In the genomic region with DNA sequence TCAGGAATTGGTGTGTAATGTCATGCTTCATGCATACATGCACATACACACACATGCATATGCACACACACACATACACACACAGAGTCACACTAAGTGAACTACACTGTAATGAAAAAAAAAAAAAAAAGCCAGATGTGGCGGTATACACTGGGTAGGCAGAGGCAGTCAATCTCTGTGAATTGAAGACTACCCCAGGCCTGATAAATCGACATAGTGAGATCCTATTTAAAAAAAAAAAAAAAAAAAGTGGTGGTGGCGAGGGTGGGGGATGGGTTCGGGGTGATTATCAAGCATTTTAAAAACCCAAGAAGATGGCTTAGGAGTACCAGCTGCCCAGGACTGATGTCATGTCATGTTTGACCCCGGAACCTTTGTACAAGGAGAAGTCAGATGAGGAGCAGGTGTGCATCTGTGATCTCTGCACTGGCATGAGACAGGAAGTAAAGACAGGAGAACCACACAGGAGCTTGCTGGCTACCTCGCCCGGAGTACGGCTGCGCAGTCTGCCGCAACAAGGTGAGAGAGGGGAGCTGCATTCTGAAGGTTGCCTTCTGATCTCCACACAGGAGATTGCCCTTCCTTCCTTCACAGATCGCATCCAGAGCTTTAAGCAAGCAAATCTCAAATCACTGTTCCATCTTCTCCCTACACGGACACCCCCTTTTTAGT, we compare ENCODE assay signal across 30 mouse cellular contexts. TPM values are rescaled to one million over a fixed set of nuclear protein-coding genes. Genes with fewer than 3 reads are reported as not detected.
DNase-seq lines count a peak whose midpoint lies in the region; ATAC-seq and TF ChIP-seq lines count a peak whose summit lies in the region.
"Had no signal": no experiment of that assay in that cellular context is flagged by ENCODE, and none has a peak within 500 bp of the region (broad histone marks: within the 10 kb centered on the region; RNA-seq: fewer than 3 reads in every experiment).

No protein-coding gene starts in this region.

- no peaks in the 10 kb centered on the region for H3K9me3 ChIP-seq in hindbrain, postnatal 0 days (ENCODE audit: low read length)
- H3K9me3 ChIP-seq in hindbrain, embryonic 10.5 days, result no peaks in the 10 kb centered on the region
- no peaks in the 10 kb centered on the region for H3K9me3 ChIP-seq in CH12.LX (replicated peaks; ENCODE audit: low read length)
- H3K9me3 ChIP-seq in intestine, postnatal 0 days (ENCODE audit: control insufficient read depth), result no peaks in the 10 kb centered on the region
- H3K9me3 ChIP-seq: forebrain, embryonic 10.5 days; forebrain, embryonic 13.5 days; heart, embryonic 12.5 days; heart, embryonic 15.5 days; hindbrain, embryonic 12.5 days; hindbrain, embryonic 15.5 days had no signal

- ATAC-seq in hindbrain, postnatal 0 days, result peak; percentile 10; the same call in 1 of the 2 replicates
- no peak for ATAC-seq in intestine, postnatal 0 days
- ATAC-seq: forebrain, embryonic 13.5 days; forebrain, embryonic 16.5 days; Patski had no signal

- no peak for TF ChIP-seq POLR2A in CH12.LX (IDR thresholded peaks at IDR 0.05; ENCODE audit: low read depth, low read length)

- no peak for TF ChIP-seq EP300 in CH12.LX (IDR thresholded peaks at IDR 0.05; ENCODE audit: low read length)

- no peak for TF ChIP-seq CTCF in hindbrain, postnatal 0 days (IDR thresholded peaks at IDR 0.05; ENCODE audit: low read depth)
- TF ChIP-seq CTCF in CH12.LX (conservative IDR thresholded peaks at IDR 0.05 in 1 of 2, IDR thresholded peaks at IDR 0.05 in 1 of 2; ENCODE audit: low read depth in 2 of 2, low read length in 2 of 2), result no peak
- no peak for TF ChIP-seq CTCF in intestine, postnatal 0 days (IDR thresholded peaks at IDR 0.05; ENCODE audit: low read depth)

- WGBS in hindbrain, postnatal 0 days, result 90% methylated on average over 12 of the region's 12 CpGs
- WGBS in hindbrain, embryonic 10.5 days, result 87% methylated on average over 12 of the region's 12 CpGs
- 89% methylated on average over 12 of the region's 12 CpGs for WGBS in intestine, postnatal 0 days

- no peak for DNase-seq in hindbrain, postnatal 0 days (ENCODE audit: low spot score)
- no peak for DNase-seq in hindbrain, embryonic 10.5 days (ENCODE audit: low spot score)
- DNase-seq in thymus, postnatal 14 days, result peak; percentile 6
- no peak for DNase-seq in thymus, postnatal 36 days
- no peak for DNase-seq in CH12.LX (ENCODE audit: extremely low read depth)
- no peak for DNase-seq in right cerebral cortex, postnatal 10 days (ENCODE audit: low spot score in 2 of 2)
- DNase-seq in layer of hippocampus, adult 8-10 months (ENCODE audit: low spot score in 2 of 2), result no peak
- DNase-seq: adrenal gland, postnatal 10 days; adrenal gland, postnatal 36 days; cerebellum, adult 18-20 months; cerebellum, adult 9-10 months; cerebellum, postnatal 14 days; gastrocnemius, postnatal 10 days; heart, postnatal 4 days had no signal

- no peaks in the 10 kb centered on the region for H3K36me3 ChIP-seq in hindbrain, postnatal 0 days (ENCODE audit: insufficient read depth, low read length)
- H3K36me3 ChIP-seq in hindbrain, embryonic 10.5 days, result no peaks in the 10 kb centered on the region
- H3K36me3 ChIP-seq in CH12.LX (replicated peaks in 1 of 2; ENCODE audit: control insufficient read depth in 1 of 2, insufficient read depth in 1 of 2, low read length in 1 of 2), result no peaks in the 10 kb centered on the region
- H3K36me3 ChIP-seq in intestine, postnatal 0 days (ENCODE audit: control insufficient read depth, insufficient read depth), result no peaks in the 10 kb centered on the region
- H3K36me3 ChIP-seq: forebrain, embryonic 10.5 days; heart, embryonic 12.5 days; heart, embryonic 15.5 days; hindbrain, embryonic 12.5 days; hindbrain, embryonic 15.5 days had no signal

- dilution Hi-C loops in CH12.LX (cut with MboI; ENCODE audit: extremely low pct_ligation_motif_present, extremely low pct_unique_long_range_greater_than_20kb, low sequenced_read_pairs), result no loop called here

- no peaks in the 10 kb centered on the region for H3K27me3 ChIP-seq in hindbrain, postnatal 0 days (ENCODE audit: insufficient read depth, low read length)
- no peaks in the 10 kb centered on the region for H3K27me3 ChIP-seq in hindbrain, embryonic 10.5 days (ENCODE audit: insufficient read depth, poor library complexity, severe bottlenecking)
- H3K27me3 ChIP-seq in CH12.LX (replicated peaks), result no peaks in the 10 kb centered on the region
- no peaks in the 10 kb centered on the region for H3K27me3 ChIP-seq in intestine, postnatal 0 days (replicated peaks; ENCODE audit: control insufficient read depth, insufficient read depth, low read length)
- H3K27me3 ChIP-seq: heart, embryonic 12.5 days; heart, embryonic 15.5 days; hindbrain, embryonic 12.5 days; Patski had no signal

- TF ChIP-seq RAD21 in CH12.LX (IDR thresholded peaks at IDR 0.05; ENCODE audit: low read depth, low read length), result no peak

- in situ Hi-C loops in CH12.LX (cut with MboI; ENCODE audit: low pct_ligation_motif_present, low pct_unique_long_range_greater_than_20kb, low sequenced_read_pairs), result no loop called here

- H3K79me2 ChIP-seq in CH12.LX (replicated peaks; ENCODE audit: control insufficient read depth, extremely low read depth, insufficient read depth, poor library complexity, severe bottlenecking), result 0 out of 2 replicates have a peak, but pooled peaks cover 3% of the 10 kb centered on the region

- no peak overlapping the region for H3K4me2 ChIP-seq in hindbrain, postnatal 0 days (ENCODE audit: low read depth, low read length)
- H3K4me2 ChIP-seq in CH12.LX (ENCODE audit: insufficient read depth, low read depth, poor library complexity, severe bottlenecking), result peak overlapping the region; percentile 80; the same call in 1 of the 2 replicates
- H3K4me2 ChIP-seq in intestine, postnatal 0 days (replicated peaks; ENCODE audit: low read depth), result 0 out of 2 replicates have a peak overlapping the region, but pooled peaks have one; percentile 62

- no peak overlapping the region for H3K9ac ChIP-seq in hindbrain, postnatal 0 days (replicated peaks; ENCODE audit: low read length)
- H3K9ac ChIP-seq in CH12.LX (ENCODE audit: insufficient read depth, low read depth), result no peak overlapping the region
- H3K9ac ChIP-seq in intestine, postnatal 0 days (ENCODE audit: low read depth, low read length), result no peak overlapping the region
- H3K9ac ChIP-seq: forebrain, embryonic 13.5 days; hindbrain, embryonic 12.5 days; hindbrain, embryonic 15.5 days had no signal

- H3K4me3 ChIP-seq in hindbrain, postnatal 0 days (ENCODE audit: low read length), result no peak overlapping the region
- no peak overlapping the region for H3K4me3 ChIP-seq in hindbrain, embryonic 10.5 days
- H3K4me3 ChIP-seq in CH12.LX (replicated peaks in 1 of 3; ENCODE audit: low read depth in 2 of 3, low read length in 2 of 3, poor library complexity in 1 of 3), result no peak overlapping the region
- H3K4me3 ChIP-seq in intestine, postnatal 0 days (ENCODE audit: low read depth, low read length), result no peak overlapping the region

- H3K4me1 ChIP-seq in hindbrain, postnatal 0 days (ENCODE audit: insufficient read depth, low read length), result no peaks in the 10 kb centered on the region
- peaks cover 12% of the 10 kb centered on the region for H3K4me1 ChIP-seq in hindbrain, embryonic 10.5 days (replicated peaks)
- peaks cover 5 to 10% of the 10 kb centered on the region in 2 experiments; a peak in 3 of 4 replicates for H3K4me1 ChIP-seq in CH12.LX (ENCODE audit: control insufficient read depth in 1 of 2, insufficient read depth in 2 of 2)
- 0 out of 2 replicates have a peak, but pooled peaks cover 2% of the 10 kb centered on the region for H3K4me1 ChIP-seq in intestine, postnatal 0 days (replicated peaks; ENCODE audit: control insufficient read depth, insufficient read depth, low read length)
- H3K4me1 ChIP-seq: heart, embryonic 12.5 days; heart, embryonic 15.5 days; hindbrain, embryonic 15.5 days had no signal

- H3K27ac ChIP-seq in hindbrain, postnatal 0 days, result no peak overlapping the region
- H3K27ac ChIP-seq in hindbrain, embryonic 10.5 days, result no peak overlapping the region
- no peak overlapping the region for H3K27ac ChIP-seq in CH12.LX (ENCODE audit: insufficient read depth, low read depth)
- H3K27ac ChIP-seq in intestine, postnatal 0 days (ENCODE audit: low read depth, low read length), result no peak overlapping the region; the same call in 1 of the 2 replicates
- H3K27ac ChIP-seq: forebrain, embryonic 13.5 days; heart, embryonic 15.5 days; hindbrain, embryonic 12.5 days; hindbrain, embryonic 15.5 days had no signal

TF ChIP-seq in CH12.LX, 34 proteins besides CTCF, POLR2A, EP300 and RAD21 (continues in another document):
- TF ChIP-seq CHD1 (IDR thresholded peaks at IDR 0.05; ENCODE audit: low read depth, low read length), result no peak
- TF ChIP-seq JUN (IDR thresholded peaks at IDR 0.05; ENCODE audit: insufficient read depth, low read depth, low read length), result no peak
- TF ChIP-seq ZNF384 (IDR thresholded peaks at IDR 0.05; ENCODE audit: low read depth, low read length), result peak; percentile 51; the same call in 1 of the 2 replicates
- TF ChIP-seq UBTF (IDR thresholded peaks at IDR 0.05; ENCODE audit: low read depth, low read length), result no peak
- TF ChIP-seq JUND (conservative IDR thresholded peaks at IDR 0.05; ENCODE audit: low read depth, low read length), result no peak
- no peak for TF ChIP-seq RCOR1 (conservative IDR thresholded peaks at IDR 0.05; ENCODE audit: low read depth, low read length)
- TF ChIP-seq MAFK (IDR thresholded peaks at IDR 0.05; ENCODE audit: insufficient replicate concordance, low read length), result no peak

RNA-seq across cellular contexts. Expression of gene Aldoart2, which starts 5.7 kb away (rescaled TPM):
- 0.10 TPM in 1 of 2 replicates, not detected in the other for total RNA-seq in hindbrain, postnatal 0 days (2014; rRNA removed)
- 0.16 and 0.20 TPM in 2 replicates for polyA plus RNA-seq in hindbrain, postnatal 0 days (2015; fragmentation: Nextera tagmentation; extraction: Ambion mirVana)
- polyA plus RNA-seq in hindbrain, embryonic 10.5 days (2016; fragmentation: Nextera tagmentation; extraction: Ambion mirVana), result not detected in 2 replicates
- total RNA-seq in CH12.LX (2012; rRNA removed) (not detected in 2 replicates), CH12.LX (2014; rRNA removed) (not detected in 2 replicates)
- 0.16 TPM in 1 of 2 replicates, not detected in the other for polyA plus RNA-seq in CH12.LX (2012; ENCODE audit: insufficient read length, low read depth)
- 0.13 TPM in 1 of 2 replicates, not detected in the other for polyA plus RNA-seq in intestine, postnatal 0 days (2015; fragmentation: Nextera tagmentation; extraction: Ambion mirVana)
- total RNA-seq in layer of hippocampus, adult 8-10 months (2022), result under 1 TPM in 3 of 4 experiments, not detected in 1; 0.22 to 0.37 (median 0.25) TPM
- total RNA-seq: adrenal gland, adult 18-20 months; adrenal gland, postnatal 10 days; adrenal gland, postnatal 36 days; gastrocnemius, postnatal 10 days; gastrocnemius, postnatal 4 days; heart, adult 18-20 months; heart, postnatal 10 days; heart, postnatal 4 days had no signal
- polyA plus RNA-seq: embryonic facial prominence, embryonic 14.5 days; forebrain, embryonic 10.5 days; forebrain, embryonic 13.5 days; forebrain, embryonic 16.5 days; heart, embryonic 12.5 days; hindbrain, embryonic 12.5 days; hindbrain, embryonic 15.5 days had no signal

RNA-seq across cellular contexts. Expression of gene Insm2, which starts 39.9 kb away (rescaled TPM):
- total RNA-seq in hindbrain, postnatal 0 days (2014; rRNA removed), result 3.9 and 8.3 TPM in 2 replicates
- 2.5 and 2.7 TPM in 2 replicates for polyA plus RNA-seq in hindbrain, postnatal 0 days (2015; fragmentation: Nextera tagmentation; extraction: Ambion mirVana)
- polyA plus RNA-seq in hindbrain, embryonic 10.5 days (2016; fragmentation: Nextera tagmentation; extraction: Ambion mirVana), result 0.47 and 0.99 TPM in 2 replicates
- total RNA-seq in CH12.LX (2012; rRNA removed), result not detected in 2 replicates
- total RNA-seq in CH12.LX (2014; rRNA removed), result not detected in 2 replicates
- polyA plus RNA-seq in CH12.LX (2012; ENCODE audit: insufficient read length, low read depth), result not detected in 2 replicates
- 0.04 TPM in 1 of 2 replicates, not detected in the other for polyA plus RNA-seq in intestine, postnatal 0 days (2015; fragmentation: Nextera tagmentation; extraction: Ambion mirVana)
- total RNA-seq in layer of hippocampus, adult 8-10 months (2022), result under 1 TPM in 2 of 4 experiments, not detected in 2; 0.18 to 0.35 TPM
- total RNA-seq: ES-E14; gastrocnemius, adult 18-20 months; gastrocnemius, postnatal 10 days; gastrocnemius, postnatal 4 days; heart, adult 18-20 months; heart, postnatal 10 days; heart, postnatal 4 days had no signal
